Mouse (Mus musculus) MEL (cell line): Measurements from ENCODE around the gene Hsd17b2. TPM values are rescaled to one million over a fixed set of nuclear protein-coding genes. Genes with fewer than 3 reads are reported as not detected.

ENCODE experiments used
- DNase-seq: peaks from one replicate; pipeline ENCODE4 v3.0.0; 2011; ENCODE audit warnings: low read depth, low spot score
- H3K27ac ChIP-seq: 2 replicates; pipeline ENCODE4 v1.5.1; 2012; ENCODE audit warnings: low read depth, mild to moderate bottlenecking, control low read depth, low read length, moderate library complexity; ENCODE audit not compliant: control insufficient read depth
- H3K27me3 ChIP-seq, 2 experiments: fragments of 150-350 bp in 1 of 2; sonication (generic) in 1 of 2; 2 replicates each; pipeline ENCODE4 v1.6.1; 2012; ENCODE audit warnings: low read length in 2 of 2, mild to moderate bottlenecking in 2 of 2, improper control_type of control experiment in 1 of 2, moderate library complexity in 1 of 2; ENCODE audit not compliant: insufficient read depth in 2 of 2, control insufficient read depth in 1 of 2
- H3K36me3 ChIP-seq, 2 experiments: 2 replicates each; pipeline ENCODE4 v1.6.1; 2012 to 2014; ENCODE audit warnings: low read length in 2 of 2, improper control_type of control experiment in 1 of 2, inconsistent platforms in 1 of 2, mild to moderate bottlenecking in 1 of 2; ENCODE audit not compliant: insufficient read depth in 2 of 2, control insufficient read depth in 1 of 2
- H3K4me1 ChIP-seq, 2 experiments: fragments of 150-350 bp in 1 of 2; sonication (generic) in 1 of 2; 2 replicates each; pipeline ENCODE4 v1.6.1; 2012; ENCODE audit warnings: low read length in 2 of 2, improper control_type of control experiment in 1 of 2, mild to moderate bottlenecking in 1 of 2; ENCODE audit not compliant: insufficient read depth in 2 of 2, control insufficient read depth in 1 of 2
- H3K4me3 ChIP-seq, 2 experiments: fragments of 150-350 bp in 1 of 2; sonication (generic) in 1 of 2; 2 replicates each; pipeline ENCODE4 v1.5.1; 2012; ENCODE audit warnings: low read depth in 2 of 2, low read length in 2 of 2, mild to moderate bottlenecking in 2 of 2, moderate library complexity in 2 of 2, control low read depth in 1 of 2, improper control_type of control experiment in 1 of 2; ENCODE audit not compliant: control insufficient read depth in 1 of 2, insufficient read depth in 1 of 2
- H3K79me2 ChIP-seq: 2 replicates; pipeline ENCODE4 v1.6.1; 2012; ENCODE audit warnings: mild to moderate bottlenecking, low read length, moderate library complexity; ENCODE audit not compliant: control insufficient read depth, poor library complexity, insufficient read depth
- H3K9ac ChIP-seq: 2 replicates; pipeline ENCODE4 v1.6.1; 2012; ENCODE audit warnings: low read depth, mild to moderate bottlenecking, control low read depth, low read length, moderate library complexity; ENCODE audit not compliant: control insufficient read depth, poor library complexity, severe bottlenecking
- H3K9me3 ChIP-seq: fragments of 150-350 bp; sonication (generic); replicated peaks from 2 replicates; pipeline ENCODE4 v1.6.1; 2012; ENCODE audit warnings: mild to moderate bottlenecking, low read length, improper control_type of control experiment, moderate library complexity; ENCODE audit not compliant: insufficient read depth
- E2F4 ChIP-seq: IDR thresholded peaks from 2 replicates; pipeline ENCODE4 v1.6.1; 2011; ENCODE audit warnings: low read depth, low read length, improper control_type of control experiment, borderline replicate concordance
- EP300 ChIP-seq, 2 experiments: IDR thresholded peaks; 2 replicates each; pipeline ENCODE4 v1.6.1; 2011; ENCODE audit warnings: improper control_type of control experiment in 2 of 2, low read length in 2 of 2, low read depth in 1 of 2, mild to moderate bottlenecking in 1 of 2
- MAX ChIP-seq: IDR thresholded peaks from 2 replicates; pipeline ENCODE4 v1.6.1; 2011; ENCODE audit warnings: low read length, improper control_type of control experiment
- MAZ ChIP-seq: IDR thresholded peaks from 2 replicates; pipeline ENCODE4 v1.6.1; 2012; ENCODE audit warnings: low read depth, mild to moderate bottlenecking, inconsistent platforms, low read length, improper control_type of control experiment
- MXI1 ChIP-seq: IDR thresholded peaks from 2 replicates; pipeline ENCODE4 v1.6.1; 2011; ENCODE audit warnings: mild to moderate bottlenecking, low read depth, low read length, improper control_type of control experiment
- MYC ChIP-seq: IDR thresholded peaks from 2 replicates; pipeline ENCODE4 v1.6.1; 2011; ENCODE audit warnings: low read depth, mild to moderate bottlenecking, low read length, improper control_type of control experiment, moderate library complexity
- NELFE ChIP-seq: IDR thresholded peaks from 2 replicates; pipeline ENCODE4 v1.6.1; 2011; ENCODE audit warnings: low read depth, low read length, improper control_type of control experiment
- POLR2A ChIP-seq, 2 experiments: IDR thresholded peaks; 2 replicates each; pipeline ENCODE4 v1.6.1; 2011 to 2012; ENCODE audit warnings: low read length in 2 of 2, mild to moderate bottlenecking in 2 of 2, control low read depth in 1 of 2, improper control_type of control experiment in 1 of 2, low read depth in 1 of 2, moderate library complexity in 1 of 2; ENCODE audit not compliant: control insufficient read depth in 1 of 2, insufficient read depth in 1 of 2, poor library complexity in 1 of 2
- TAL1 ChIP-seq: IDR thresholded peaks from 2 replicates; pipeline ENCODE4 v1.6.1; 2012; ENCODE audit warnings: mild to moderate bottlenecking, inconsistent platforms, low read length, moderate library complexity, mixed read lengths
- TCF12 ChIP-seq: IDR thresholded peaks from 2 replicates; pipeline ENCODE4 v1.6.1; 2014; ENCODE audit warnings: low read depth, mild to moderate bottlenecking, inconsistent platforms, low read length, improper control_type of control experiment, moderate library complexity
- ZC3H11A ChIP-seq: IDR thresholded peaks from 2 replicates; pipeline ENCODE4 v1.6.1; 2012; ENCODE audit warnings: low read depth, mild to moderate bottlenecking, inconsistent platforms, low read length, improper control_type of control experiment
- polyA plus RNA-seq, 2 experiments: library from polyadenylated mRNA; stranded (reverse) in 1 of 2; unstranded in 1 of 2; fragments of >175 nt in 1 of 2; fragments of >200 nt in 1 of 2; gene quantifications; 2 replicates each; pipeline versions ENCODE4 v1.2.1 to v1.2.4; 2012; ENCODE audit warnings: low replicate concordance in 2 of 2, low read depth in 1 of 2; ENCODE audit not compliant: insufficient read length in 2 of 2, insufficient read depth in 1 of 2, missing spikeins in 1 of 2
- total RNA-seq: library from RNA; depleted of rRNA; stranded (reverse); fragments of 300-350 nt; gene quantifications from 2 replicates; pipeline ENCODE4 v1.2.3, GENCODE M21; 2012

Hsd17b2 gene
- total and polyA plus RNA-seq, 3 experiments = not detected

GRCm38 (mm10) chr8:117775626-117776025 lies 73.9 kb downstream of the Hsd17b2 start:
- no peak for DNase-seq
- no peaks in the 10 kb centered on the region for H3K9me3 ChIP-seq
- H3K4me1 ChIP-seq = peaks cover 0 to 9% of the 10 kb centered on the region in 2 experiments; a peak in 1 of 4 replicates
- H3K36me3 ChIP-seq = 0 out of 4 replicates have a peak, but pooled peaks cover 0 to 5% of the 10 kb centered on the region in 2 experiments
- H3K79me2 ChIP-seq = no peaks in the 10 kb centered on the region
- TF ChIP-seq TAL1 = no peak
- no peak for TF ChIP-seq POLR2A (IDR thresholded peaks at IDR 0.05; ENCODE audit: control insufficient read depth in 1 of 2, insufficient read depth in 1 of 2, low read depth in 1 of 2, low read length in 2 of 2, poor library complexity in 1 of 2)
- TF ChIP-seq EP300 (IDR thresholded peaks at IDR 0.05; ENCODE audit: low read depth in 1 of 2, low read length in 2 of 2) = no peak
- TF ChIP-seq MAZ = no peak
- TF ChIP-seq TCF12 = no peak
- no peak for TF ChIP-seq ZC3H11A
- TF ChIP-seq NELFE = no peak
- TF ChIP-seq E2F4 = no peak
- no peak overlapping the region for H3K4me3 ChIP-seq
- no peak overlapping the region for H3K9ac ChIP-seq
- H3K27ac ChIP-seq = no peak overlapping the region
- peaks cover 0 to 2% of the 10 kb centered on the region in 2 experiments; a peak in 2 of 4 replicates for H3K27me3 ChIP-seq

DNA sequence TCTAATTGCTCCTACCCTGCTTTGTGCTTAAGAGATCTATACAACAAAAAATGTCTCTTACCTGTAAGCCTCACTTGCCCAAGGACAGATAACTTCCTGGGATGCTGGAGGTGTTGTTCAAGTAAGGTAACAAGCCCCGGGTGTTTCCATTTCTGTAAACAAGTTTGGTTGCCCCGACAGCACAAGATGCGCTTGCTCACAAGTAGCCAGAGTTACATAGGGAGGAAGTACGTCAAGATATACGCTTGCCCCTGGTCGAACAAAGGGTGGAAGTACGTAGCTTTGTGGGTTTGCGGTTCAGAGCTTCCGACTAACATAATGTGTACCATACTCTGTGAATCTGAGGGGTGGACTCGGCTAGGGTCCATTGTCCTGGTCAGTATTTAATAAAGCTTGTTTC lies 74.4 kb downstream of the Hsd17b2 start:
- no peaks in the 10 kb centered on the region for H3K9me3 ChIP-seq
- DNase-seq = no peak

GRCm38 (mm10) chr8:117778531-117779322 lies 77.0 kb downstream of the Hsd17b2 start:
- Histone ChIP-seq H3K27ac (no peak overlapping the region), H3K36me3 (no peaks in the 10 kb centered on the region), H3K9ac (no peak overlapping the region), H3K79me2 (no peaks in the 10 kb centered on the region), H3K9me3 (no peaks in the 10 kb centered on the region), H3K27me3 (peaks cover 0 to 2% of the 10 kb centered on the region in 2 experiments; a peak in 2 of 4 replicates), H3K4me3 (no peak overlapping the region), H3K4me1 (no peaks in the 10 kb centered on the region)
- no peak for TF ChIP-seq TCF12
- no peak for TF ChIP-seq MYC
- no peak for DNase-seq

More for the DNA sequence above, 74.4 kb downstream of the Hsd17b2 start:
- H3K4me1 ChIP-seq = peaks cover 0 to 6% of the 10 kb centered on the region in 2 experiments; a peak in 1 of 4 replicates
- no peaks in the 10 kb centered on the region for H3K79me2 ChIP-seq
- H3K4me3 ChIP-seq = no peak overlapping the region
- H3K27ac ChIP-seq = no peak overlapping the region
- H3K27me3 ChIP-seq = peaks cover 0 to 2% of the 10 kb centered on the region in 2 experiments; a peak in 2 of 4 replicates
- 0 out of 4 replicates have a peak, but pooled peaks cover 0 to 5% of the 10 kb centered on the region in 2 experiments for H3K36me3 ChIP-seq
- no peak overlapping the region for H3K9ac ChIP-seq
- TF ChIP-seq MAX = no peak
- no peak for TF ChIP-seq MXI1
